Mouse (Mus musculus) thymus, adult 2 months (tissue): ENCODE measurements around the gene Slc19a3.

ENCODE experiments used
- CTCF ChIP-seq: fragments of 200-500 bp; IDR thresholded peaks from 2 replicates; pipeline ENCODE4 v1.5.1; 2012; ENCODE audit warnings: mild to moderate bottlenecking, control low read depth, low read length, moderate library complexity, borderline replicate concordance; ENCODE audit not compliant: control insufficient read depth, poor library complexity, insufficient read depth; ENCODE audit errors: extremely low read depth
- POLR2A ChIP-seq: fragments of 200-500 bp; IDR thresholded peaks from 2 replicates; pipeline ENCODE4 v1.6.1; 2012; ENCODE audit warnings: mild to moderate bottlenecking, low read length, control low read depth, moderate library complexity; ENCODE audit not compliant: control insufficient read depth, poor library complexity, insufficient read depth; ENCODE audit errors: extremely low read depth

DNA sequence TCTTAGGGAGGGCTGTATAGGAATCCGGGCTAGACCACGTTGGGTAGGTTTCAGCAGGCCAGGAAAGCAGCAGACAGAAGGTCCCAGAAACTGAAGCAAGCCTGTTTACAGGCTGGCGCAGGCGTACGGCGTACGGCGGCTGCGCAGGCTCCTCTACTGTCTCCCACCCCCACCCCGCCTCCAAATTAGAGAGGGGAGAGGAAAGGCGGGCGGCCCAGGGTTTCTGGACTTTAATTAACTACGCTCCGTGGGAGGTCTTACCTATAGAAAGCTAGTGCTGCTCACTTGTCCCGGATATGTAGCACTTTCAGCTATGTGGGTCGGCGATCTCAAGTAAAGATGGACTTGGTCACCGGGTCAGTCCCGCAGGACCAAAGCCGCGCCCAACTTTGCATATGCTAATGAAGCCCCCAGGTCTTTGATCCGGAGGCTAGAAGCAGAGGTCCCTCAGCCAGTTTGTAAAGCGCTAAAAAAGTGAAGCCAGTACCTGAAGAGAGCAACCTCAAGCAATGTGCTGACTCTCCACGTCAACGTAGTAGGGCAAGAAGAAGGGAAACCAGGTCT, at the start of gene Slc19a3:
- TF ChIP-seq POLR2A = no peak
- no peak for TF ChIP-seq CTCF
